Mouse (Mus musculus): Measurements from ENCODE around the gene Ascc1.

DNA sequence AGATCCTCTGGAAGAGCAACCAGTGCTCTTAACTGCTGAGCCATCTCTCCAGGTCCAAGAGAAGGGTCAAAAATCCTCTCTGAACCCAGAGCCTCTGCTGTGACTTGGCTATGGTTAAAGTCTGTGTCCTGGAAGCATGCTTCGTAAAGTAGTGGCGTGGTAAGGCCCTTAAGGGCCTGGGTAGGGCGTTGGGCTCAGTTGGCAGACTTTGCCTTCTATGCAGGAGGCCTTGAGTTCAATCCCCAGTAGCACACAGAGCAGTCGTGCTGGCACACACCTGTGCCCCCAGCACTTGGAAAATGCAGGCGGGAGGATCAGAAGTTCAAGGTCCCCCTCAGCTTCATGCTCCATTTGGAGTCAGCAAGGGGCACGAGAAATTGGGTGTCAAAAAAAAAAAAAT, 29.6 kb upstream of the Ascc1 start:
- TF ChIP-seq CTCF (IDR thresholded peaks at IDR 0.05; ENCODE audit: low read depth, low read length) = no peak
- no peak for TF ChIP-seq POLR2A (IDR thresholded peaks at IDR 0.05; ENCODE audit: insufficient read depth, low read length)
